Mouse (Mus musculus) limb, embryonic 14.5 days (tissue): ENCODE measurements around the gene Lrmda. TPM values are rescaled to one million over a fixed set of nuclear protein-coding genes. Genes with fewer than 3 reads are reported as not detected.

Experiments used
- ATAC-seq: fragments of 200-750 bp; cut with Nextera tagmentation; 2 replicates; pipeline ENCODE4 v1.8.0; 2017; ENCODE audit warnings: low read depth, moderate number of reproducible peaks, moderate TSS enrichment; ENCODE audit not compliant: low FRiP score
- DNase-seq: peaks from one replicate; pipeline ENCODE4 v3.0.0-alpha.2; 2015; ENCODE audit warnings: low spot score
- H3K27ac ChIP-seq: fragments of 300-500 bp; sonication (generic); replicated peaks from 2 replicates; pipeline ENCODE4 v1.5.1; 2014; ENCODE audit warnings: low read depth, mild to moderate bottlenecking, low read length, moderate library complexity, mixed read lengths
- H3K27me3 ChIP-seq: fragments of 300-500 bp; sonication (generic); 2 replicates; pipeline ENCODE4 v1.6.1; 2014; ENCODE audit warnings: low read length, mixed read lengths; ENCODE audit not compliant: control insufficient read depth, insufficient read depth
- H3K36me3 ChIP-seq: fragments of 300-500 bp; sonication (generic); 2 replicates; pipeline ENCODE4 v1.6.1; 2014; ENCODE audit warnings: mild to moderate bottlenecking, low read length, moderate library complexity, mixed read lengths; ENCODE audit not compliant: control insufficient read depth, insufficient read depth
- H3K4me1 ChIP-seq: fragments of 300-500 bp; sonication (generic); 2 replicates; pipeline ENCODE4 v1.6.1; 2014; ENCODE audit warnings: antibody characterized with exemption, low read length, mixed read lengths; ENCODE audit not compliant: control insufficient read depth, insufficient read depth
- H3K4me2 ChIP-seq: fragments of 300-500 bp; sonication (generic); replicated peaks from 2 replicates; pipeline ENCODE4 v1.6.1; 2014; ENCODE audit warnings: low read depth, mild to moderate bottlenecking, low read length, moderate library complexity; ENCODE audit not compliant: severe bottlenecking
- H3K4me3 ChIP-seq: fragments of 300-500 bp; sonication (generic); replicated peaks from 2 replicates; pipeline ENCODE4 v1.5.1; 2014; ENCODE audit warnings: low read length
- H3K9ac ChIP-seq: fragments of 300-500 bp; sonication (generic); 2 replicates; pipeline ENCODE4 v1.6.1; 2014; ENCODE audit warnings: mild to moderate bottlenecking, low read depth, low read length, moderate library complexity; ENCODE audit not compliant: severe bottlenecking
- H3K9me3 ChIP-seq: fragments of 300-500 bp; sonication (generic); 2 replicates; pipeline ENCODE4 v1.6.1; 2016; ENCODE audit warnings: low read length; ENCODE audit not compliant: control insufficient read depth
- POLR2A ChIP-seq: fragments of 200-500 bp; IDR thresholded peaks from 2 replicates; pipeline ENCODE4 v1.8.0; 2012; ENCODE audit warnings: inconsistent platforms, mild to moderate bottlenecking, moderate library complexity, borderline replicate concordance; ENCODE audit not compliant: insufficient read depth, insufficient read length; ENCODE audit errors: extremely low read depth
- WGBS: fragments of 180-500 bp; shearing (Covaris S2); extraction: QIAGEN DNeasy Blood & Tissue Kit; methylation state at CpG from one replicate; pipeline ENCODE4 v1.1.7; 2014; 5-methylcytosine and 5-hydroxymethylcytosine counted together
- polyA plus RNA-seq, 2 experiments: library from polyadenylated mRNA; depleted of rRNA in 1 of 2; stranded (reverse) in 1 of 2; unstranded in 1 of 2; fragments of >200 nt; fragmentation: Nextera tagmentation in 1 of 2; extraction: Ambion mirVana in 1 of 2; gene quantifications; 2 replicates each; pipeline versions ENCODE4 v1.2.1 to v1.2.3; 2012 to 2014

Gene Lrmda
- polyA plus RNA-seq, 2 experiments = 0.08 to 0.72 TPM

- Histone ChIP-seq H3K36me3 (no peaks in the 10 kb centered on the region), H3K27me3 (no peaks in the 10 kb centered on the region), H3K27ac (no peak overlapping the region), H3K9me3 (no peaks in the 10 kb centered on the region), H3K4me2 (no peak overlapping the region), H3K9ac (no peak overlapping the region), H3K4me1 (peaks cover 32% of the 10 kb centered on the region), H3K4me3 (no peak overlapping the region)
- no peak for DNase-seq
- no peak for TF ChIP-seq POLR2A
- 26% methylated on average over 4 of the region's 4 CpGs for WGBS
- no peak for ATAC-seq
Measured at GRCm38 (mm10) chr14:22118512-22118911, 99.0 kb downstream of the Lrmda start.

- Histone ChIP-seq H3K4me3 (no peak overlapping the region), H3K27me3 (no peaks in the 10 kb centered on the region), H3K9me3 (no peaks in the 10 kb centered on the region), H3K27ac (no peak overlapping the region), H3K9ac (no peak overlapping the region), H3K4me2 (no peak overlapping the region), H3K36me3 (no peaks in the 10 kb centered on the region), H3K4me1 (0 out of 2 replicates have a peak, but pooled peaks cover 3% of the 10 kb centered on the region)
- no peak for ATAC-seq
- WGBS = 47% methylated on average over 4 of the region's 4 CpGs
- DNase-seq = no peak
- TF ChIP-seq POLR2A = no peak
Measured at GRCm38 (mm10) chr14:22126276-22126675, 106.8 kb downstream of the Lrmda start.

DNA sequence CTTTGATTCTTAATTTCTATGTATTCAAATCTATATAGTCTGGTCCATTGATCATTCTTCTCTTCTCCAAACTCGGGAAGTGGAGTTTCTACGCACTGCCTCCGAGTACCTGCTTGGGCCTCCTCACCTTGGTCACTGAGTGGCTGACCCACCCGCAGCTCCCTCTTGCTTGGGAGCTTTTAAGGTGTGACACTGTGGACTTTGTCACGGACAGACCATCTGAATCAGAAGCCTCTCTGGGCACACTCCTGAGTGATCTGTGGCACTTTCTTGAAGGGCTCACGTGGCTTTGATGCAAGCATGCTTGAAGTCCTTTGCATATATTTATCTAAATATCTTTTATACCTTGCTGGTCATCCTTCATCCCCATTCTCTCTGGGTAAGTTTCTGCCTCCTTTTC lies 107.3 kb downstream of the Lrmda start:
- H3K27ac ChIP-seq = no peak overlapping the region
- no peaks in the 10 kb centered on the region for H3K36me3 ChIP-seq
- TF ChIP-seq POLR2A = no peak
- no peak overlapping the region for H3K4me3 ChIP-seq
- no peak overlapping the region for H3K4me2 ChIP-seq
- 87% methylated on average over 6 of the region's 6 CpGs for WGBS
- H3K9ac ChIP-seq = no peak overlapping the region
- 0 out of 2 replicates have a peak, but pooled peaks cover 3% of the 10 kb centered on the region for H3K4me1 ChIP-seq
- H3K27me3 ChIP-seq = no peaks in the 10 kb centered on the region
- DNase-seq = no peak
- no peak for ATAC-seq
- no peaks in the 10 kb centered on the region for H3K9me3 ChIP-seq

- Histone ChIP-seq H3K27me3 (no peaks in the 10 kb centered on the region), H3K4me2 (no peak overlapping the region), H3K9ac (no peak overlapping the region), H3K4me1 (0 out of 2 replicates have a peak, but pooled peaks cover 3% of the 10 kb centered on the region), H3K27ac (no peak overlapping the region), H3K4me3 (no peak overlapping the region), H3K9me3 (0 out of 2 replicates have a peak, but pooled peaks cover 4% of the 10 kb centered on the region), H3K36me3 (no peaks in the 10 kb centered on the region)
- 54% methylated on average over 7 of the region's 7 CpGs for WGBS
- TF ChIP-seq POLR2A = no peak
- DNase-seq (no peak), ATAC-seq (no peak)
Measured at GRCm38 (mm10) chr14:22130950-22131585, 111.6 kb downstream of the Lrmda start.

- H3K4me2 ChIP-seq = no peak overlapping the region
- H3K4me3 ChIP-seq = no peak overlapping the region
- no peaks in the 10 kb centered on the region for H3K4me1 ChIP-seq
- no peaks in the 10 kb centered on the region for H3K27me3 ChIP-seq
- 80% methylated on average over 1 of the region's 1 CpGs for WGBS
- H3K27ac ChIP-seq = no peak overlapping the region
- H3K36me3 ChIP-seq = no peaks in the 10 kb centered on the region
- no peak overlapping the region for H3K9ac ChIP-seq
- 0 out of 2 replicates have a peak, but pooled peaks cover 4% of the 10 kb centered on the region for H3K9me3 ChIP-seq
- DNase-seq = no peak
- no peak for TF ChIP-seq POLR2A
- no peak for ATAC-seq
Measured at GRCm38 (mm10) chr14:22139281-22139680, 119.8 kb downstream of the Lrmda start.
